In genomic region chr7:123002028-123002410, GRCm38 (mm10) we compare ENCODE assay signal across 18 mouse cellular contexts.
"Had no signal": no experiment of that assay in that cellular context is flagged by ENCODE, and none has a peak within 500 bp of the region (broad histone marks: within the 10 kb centered on the region; RNA-seq: fewer than 3 reads in every experiment).

No protein-coding gene starts in this region.

- H3K9me3 ChIP-seq: heart, embryonic 13.5 days; heart, embryonic 15.5 days; hindbrain, embryonic 13.5 days; hindbrain, embryonic 15.5 days; kidney, embryonic 15.5 days; limb, embryonic 13.5 days; limb, embryonic 15.5 days; liver, embryonic 12.5 days had no signal

- H3K4me3 ChIP-seq: heart, adult 2 months; heart, embryonic 13.5 days; heart, embryonic 15.5 days; hindbrain, embryonic 13.5 days; hindbrain, embryonic 15.5 days; kidney, embryonic 15.5 days; limb, embryonic 13.5 days; limb, embryonic 15.5 days; liver, embryonic 12.5 days had no signal

- ATAC-seq: hindbrain, postnatal 0 days; intestine, embryonic 16.5 days; liver, embryonic 12.5 days had no signal

- H3K27ac ChIP-seq: heart, adult 2 months; heart, embryonic 13.5 days; heart, embryonic 15.5 days; hindbrain, embryonic 15.5 days; kidney, embryonic 15.5 days; kidney, postnatal 0 days; limb, embryonic 13.5 days; limb, embryonic 15.5 days; liver, embryonic 12.5 days had no signal

- H3K4me2 ChIP-seq: heart, embryonic 11.5 days; heart, embryonic 13.5 days; heart, embryonic 15.5 days; hindbrain, embryonic 13.5 days; hindbrain, embryonic 15.5 days; kidney, embryonic 15.5 days; limb, embryonic 13.5 days; limb, embryonic 15.5 days; liver, embryonic 12.5 days had no signal

- H3K4me1 ChIP-seq: hindbrain, embryonic 13.5 days; hindbrain, embryonic 15.5 days; kidney, embryonic 15.5 days; limb, embryonic 13.5 days; limb, embryonic 15.5 days; liver, embryonic 12.5 days had no signal

- H3K27me3 ChIP-seq: heart, embryonic 13.5 days; heart, embryonic 15.5 days; hindbrain, embryonic 13.5 days; hindbrain, embryonic 15.5 days; kidney, embryonic 15.5 days; limb, embryonic 13.5 days; limb, embryonic 15.5 days; liver, embryonic 12.5 days had no signal

- DNase-seq: kidney, adult 11 months; kidney, adult 2 months; kidney, adult 9 months; kidney, postnatal 14 days; layer of hippocampus, postnatal 36 days had no signal

- H3K9ac ChIP-seq: heart, embryonic 13.5 days; heart, embryonic 15.5 days; hindbrain, embryonic 13.5 days; hindbrain, embryonic 15.5 days; kidney, embryonic 15.5 days; limb, embryonic 13.5 days; limb, embryonic 15.5 days; liver, embryonic 12.5 days had no signal
